Mouse (Mus musculus) embryonic facial prominence, embryonic 11.5 days (tissue): ENCODE results near the gene Slc22a23. TPM values are rescaled to one million over a fixed set of nuclear protein-coding genes. Genes with fewer than 3 reads are reported as not detected.

Experiments used
- ATAC-seq: fragments of 200-750 bp; cut with Nextera tagmentation; replicated peaks from 2 replicates; pipeline ENCODE4 v1.8.0; 2017; ENCODE audit warnings: low read depth; ENCODE audit not compliant: insufficient number of reproducible peaks, low FRiP score, low TSS enrichment
- DNase-seq: peaks from one replicate; pipeline ENCODE4 v3.0.0-alpha.2; 2015; ENCODE audit warnings: low spot score
- H3K27ac ChIP-seq: fragments of 300-500 bp; sonication (generic); replicated peaks from 2 replicates; pipeline ENCODE4 v1.5.1; 2014; ENCODE audit warnings: mild to moderate bottlenecking, low read depth, low read length, control low read depth
- H3K27me3 ChIP-seq: fragments of 300-500 bp; sonication (generic); 2 replicates; pipeline ENCODE4 v1.6.1; 2014; ENCODE audit warnings: mild to moderate bottlenecking, low read length, moderate library complexity, mixed read lengths; ENCODE audit not compliant: control insufficient read depth, insufficient read depth
- H3K36me3 ChIP-seq: fragments of 300-500 bp; sonication (generic); replicated peaks from 2 replicates; pipeline ENCODE4 v1.6.1; 2014; ENCODE audit warnings: low read depth, mild to moderate bottlenecking, low read length, moderate library complexity, mixed read lengths; ENCODE audit not compliant: control insufficient read depth, insufficient read depth
- H3K4me1 ChIP-seq: fragments of 300-500 bp; sonication (generic); 2 replicates; pipeline ENCODE4 v1.6.1; 2014; ENCODE audit warnings: low read length, mixed read lengths; ENCODE audit not compliant: control insufficient read depth, insufficient read depth
- H3K4me2 ChIP-seq: fragments of 300-500 bp; sonication (generic); 2 replicates; pipeline ENCODE4 v1.6.1; 2014; ENCODE audit warnings: low read depth, mild to moderate bottlenecking, control low read depth, low read length, moderate library complexity
- H3K4me3 ChIP-seq: fragments of 300-500 bp; sonication (generic); 2 replicates; pipeline ENCODE4 v1.5.1; 2014; ENCODE audit warnings: low read depth, low read length, control low read depth
- H3K9ac ChIP-seq: fragments of 300-500 bp; sonication (generic); replicated peaks from 2 replicates; pipeline ENCODE4 v1.6.1; 2014; ENCODE audit warnings: mild to moderate bottlenecking, control low read depth, low read length
- H3K9me3 ChIP-seq: fragments of 300-500 bp; sonication (generic); replicated peaks from 2 replicates; pipeline ENCODE4 v1.6.1; 2016; ENCODE audit warnings: mild to moderate bottlenecking, low read length, inconsistent platforms, mixed read lengths; ENCODE audit not compliant: control insufficient read depth
- WGBS: fragments of 180-500 bp; shearing (Covaris S2); extraction: QIAGEN DNeasy Blood & Tissue Kit; methylation state at CpG from one replicate; pipeline ENCODE4 v1.1.7; 2014; 5-methylcytosine and 5-hydroxymethylcytosine counted together
- polyA plus RNA-seq: library from polyadenylated mRNA; unstranded; fragments of >200 nt; fragmentation: Nextera tagmentation; extraction: Ambion mirVana; gene quantifications from 2 replicates; pipeline ENCODE4 v1.2.1, GENCODE M21; 2014

Slc22a23 gene
- polyA plus RNA-seq, 1 experiment from 2014 or later: 4.9 TPM

GRCm38 (mm10) chr13:34266942-34267660, 77.9 kb downstream of the Slc22a23 start:
- no peaks in the 10 kb centered on the region for H3K27me3 ChIP-seq
- DNase-seq: no peak
- ATAC-seq: no peak
- H3K4me3 ChIP-seq: no peak overlapping the region
- no peak overlapping the region for H3K4me2 ChIP-seq
- H3K4me1 ChIP-seq: peaks cover 4% of the 10 kb centered on the region
- 85% methylated on average over 8 of the region's 8 CpGs for WGBS
- H3K9me3 ChIP-seq: no peaks in the 10 kb centered on the region
- H3K36me3 ChIP-seq: no peaks in the 10 kb centered on the region
- no peak overlapping the region for H3K9ac ChIP-seq
- no peak overlapping the region for H3K27ac ChIP-seq

- no peak overlapping the region for H3K27ac ChIP-seq
- DNase-seq: no peak
- no peaks in the 10 kb centered on the region for H3K4me1 ChIP-seq
These were observed 78.9 kb downstream of the Slc22a23 start for GRCm38 (mm10) chr13:34266067-34266466.

GRCm38 (mm10) chr13:34265576-34265975, 79.4 kb downstream of the Slc22a23 start:
- Histone ChIP-seq H3K9me3 (no peaks in the 10 kb centered on the region), H3K36me3 (no peaks in the 10 kb centered on the region), H3K4me1 (no peaks in the 10 kb centered on the region), H3K9ac (no peak overlapping the region), H3K27ac (no peak overlapping the region), H3K4me2 (no peak overlapping the region), H3K27me3 (no peaks in the 10 kb centered on the region), H3K4me3 (no peak overlapping the region)
- 81% methylated on average over 5 of the region's 5 CpGs for WGBS
- DNase-seq (no peak), ATAC-seq (no peak)

More at GRCm38 (mm10) chr13:34266067-34266466, 78.9 kb downstream of the Slc22a23 start:
- no peaks in the 10 kb centered on the region for H3K9me3 ChIP-seq
- 92% methylated on average over 8 of the region's 8 CpGs for WGBS
- no peak for ATAC-seq
- no peak overlapping the region for H3K4me2 ChIP-seq
- no peaks in the 10 kb centered on the region for H3K27me3 ChIP-seq
- H3K36me3 ChIP-seq: no peaks in the 10 kb centered on the region
- H3K4me3 ChIP-seq: no peak overlapping the region
- no peak overlapping the region for H3K9ac ChIP-seq

- DNase-seq: no peak
- ATAC-seq: no peak
- Histone ChIP-seq H3K9me3 (no peaks in the 10 kb centered on the region), H3K27ac (no peak overlapping the region), H3K4me1 (no peaks in the 10 kb centered on the region), H3K9ac (no peak overlapping the region), H3K4me2 (no peak overlapping the region), H3K4me3 (no peak overlapping the region), H3K27me3 (no peaks in the 10 kb centered on the region), H3K36me3 (no peaks in the 10 kb centered on the region)
- 92% methylated on average over 3 of the region's 3 CpGs for WGBS
These were observed 79.9 kb downstream of the Slc22a23 start for GRCm38 (mm10) chr13:34265022-34265565.

GRCm38 (mm10) chr13:34264508-34264907, 80.5 kb downstream of the Slc22a23 start:
- Histone ChIP-seq H3K27me3 (no peaks in the 10 kb centered on the region), H3K4me2 (no peak overlapping the region), H3K4me3 (no peak overlapping the region), H3K9ac (no peak overlapping the region), H3K9me3 (no peaks in the 10 kb centered on the region), H3K4me1 (no peaks in the 10 kb centered on the region), H3K36me3 (no peaks in the 10 kb centered on the region), H3K27ac (no peak overlapping the region)
- no peak for ATAC-seq
- no peak for DNase-seq
- WGBS: 95% methylated on average over 2 of the region's 2 CpGs

- 79% methylated on average over 3 of the region's 3 CpGs for WGBS
- ATAC-seq (no peak), DNase-seq (no peak)
- Histone ChIP-seq H3K27me3 (no peaks in the 10 kb centered on the region), H3K9ac (no peak overlapping the region), H3K27ac (no peak overlapping the region), H3K9me3 (no peaks in the 10 kb centered on the region), H3K4me2 (no peak overlapping the region), H3K4me3 (no peak overlapping the region), H3K4me1 (no peaks in the 10 kb centered on the region; the same call in 1 of the 2 replicates), H3K36me3 (no peaks in the 10 kb centered on the region)
These were observed 86.2 kb downstream of the Slc22a23 start for GRCm38 (mm10) chr13:34258765-34259164.

- no peaks in the 10 kb centered on the region for H3K36me3 ChIP-seq
- H3K27me3 ChIP-seq: no peaks in the 10 kb centered on the region
- H3K4me3 ChIP-seq: no peak overlapping the region
- H3K4me2 ChIP-seq: no peak overlapping the region
- ATAC-seq: no peak
- no peaks in the 10 kb centered on the region; the same call in 1 of the 2 replicates for H3K4me1 ChIP-seq
- H3K9me3 ChIP-seq: no peaks in the 10 kb centered on the region
- DNase-seq: no peak
- no peak overlapping the region for H3K27ac ChIP-seq
- H3K9ac ChIP-seq: no peak overlapping the region
- WGBS: 86% methylated on average over 7 of the region's 7 CpGs
These were observed 87.8 kb downstream of the Slc22a23 start for GRCm38 (mm10) chr13:34257177-34257576.

GRCm38 (mm10) chr13:34256676-34257075, 88.3 kb downstream of the Slc22a23 start:
- Histone ChIP-seq H3K4me3 (no peak overlapping the region), H3K4me2 (no peak overlapping the region), H3K27me3 (no peaks in the 10 kb centered on the region), H3K9ac (no peak overlapping the region), H3K36me3 (no peaks in the 10 kb centered on the region), H3K4me1 (no peaks in the 10 kb centered on the region; the same call in 1 of the 2 replicates), H3K9me3 (no peaks in the 10 kb centered on the region), H3K27ac (no peak overlapping the region)
- ATAC-seq: no peak
- no peak for DNase-seq
- 92% methylated on average over 2 of the region's 2 CpGs for WGBS
